Mouse (Mus musculus) midbrain, embryonic 14.5 days (tissue): ENCODE results near the gene Cdyl. TPM values are rescaled to one million over a fixed set of nuclear protein-coding genes. Genes with fewer than 3 reads are reported as not detected.

Source experiments
- ATAC-seq: fragments of 200-750 bp; cut with Nextera tagmentation; 2 replicates; pipeline ENCODE4 v1.8.0; 2017; ENCODE audit warnings: moderate number of reproducible peaks, moderate library complexity; ENCODE audit not compliant: low FRiP score, low TSS enrichment
- DNase-seq: peaks from one replicate; pipeline ENCODE4 v3.0.0-alpha.2; 2015
- H3K27ac ChIP-seq: fragments of 300-500 bp; sonication (generic); replicated peaks from 2 replicates; pipeline ENCODE4 v1.5.1; 2014; ENCODE audit warnings: mild to moderate bottlenecking, low read depth, low read length, moderate library complexity
- H3K27me3 ChIP-seq: fragments of 300-500 bp; sonication (generic); 2 replicates; pipeline ENCODE4 v1.6.1; 2014; ENCODE audit warnings: low read length, control low read depth, mixed read lengths; ENCODE audit not compliant: control insufficient read depth, insufficient read depth
- H3K36me3 ChIP-seq: fragments of 300-500 bp; sonication (generic); 2 replicates; pipeline ENCODE4 v1.6.1; 2014; ENCODE audit warnings: low read length, control low read depth; ENCODE audit not compliant: control insufficient read depth, insufficient read depth
- H3K4me1 ChIP-seq: fragments of 300-500 bp; sonication (generic); 2 replicates; pipeline ENCODE4 v1.6.1; 2014; ENCODE audit warnings: mild to moderate bottlenecking, antibody characterized with exemption, low read length, control low read depth; ENCODE audit not compliant: control insufficient read depth, insufficient read depth
- H3K4me2 ChIP-seq: fragments of 300-500 bp; sonication (generic); 2 replicates; pipeline ENCODE4 v1.6.1; 2014; ENCODE audit warnings: mild to moderate bottlenecking, low read length, moderate library complexity
- H3K4me3 ChIP-seq: fragments of 300-500 bp; sonication (generic); replicated peaks from 2 replicates; pipeline ENCODE4 v1.5.1; 2014; ENCODE audit warnings: low read depth, low read length
- H3K9ac ChIP-seq: fragments of 300-500 bp; sonication (generic); replicated peaks from 2 replicates; pipeline ENCODE4 v1.6.1; 2014; ENCODE audit warnings: mild to moderate bottlenecking, low read length, moderate library complexity
- H3K9me3 ChIP-seq: fragments of 300-500 bp; sonication (generic); 2 replicates; pipeline ENCODE4 v1.6.1; 2016; ENCODE audit warnings: low read length, control low read depth, mixed read lengths; ENCODE audit not compliant: control insufficient read depth
- WGBS: fragments of 180-500 bp; shearing (Covaris S2); extraction: QIAGEN DNeasy Blood & Tissue Kit; methylation state at CpG from one replicate; pipeline ENCODE4 v1.1.7; 2014; 5-methylcytosine and 5-hydroxymethylcytosine counted together
- polyA plus RNA-seq: library from polyadenylated mRNA; unstranded; fragments of >200 nt; fragmentation: Nextera tagmentation; extraction: Ambion mirVana; gene quantifications from 2 replicates; pipeline ENCODE4 v1.2.1, GENCODE M21; 2014

The Cdyl gene
- polyA plus RNA-seq, 1 experiment from 2014 or later, result 6.5 TPM

GRCm38 (mm10) chr13:35905378-35905777 is 245.7 kb downstream of the Cdyl start:
- no peaks in the 10 kb centered on the region for H3K27me3 ChIP-seq
- no peak overlapping the region for H3K27ac ChIP-seq
- peak overlapping the region; percentile 43 for H3K9ac ChIP-seq
- DNase-seq (peak; percentile 61), ATAC-seq (no peak)
- peak overlapping the region; percentile 46 for H3K4me3 ChIP-seq
- H3K9me3 ChIP-seq, result no peaks in the 10 kb centered on the region
- no peaks in the 10 kb centered on the region for H3K36me3 ChIP-seq
- WGBS, result under 1% methylated on average over 13 of the region's 13 CpGs
- H3K4me2 ChIP-seq, result peak overlapping the region; percentile 74
- no peaks in the 10 kb centered on the region for H3K4me1 ChIP-seq

- WGBS, result under 1% methylated on average over 35 of the region's 35 CpGs
- ATAC-seq, result peak; percentile 99
- H3K4me2 ChIP-seq, result peak within 1 kb of the TSS; percentile 74
- H3K9ac ChIP-seq, result peak within 1 kb of the TSS; percentile 43
- H3K36me3 ChIP-seq, result no peaks in the 10 kb centered on the region
- no peaks in the 10 kb centered on the region for H3K4me1 ChIP-seq
- H3K9me3 ChIP-seq, result no peaks in the 10 kb centered on the region
- no peaks in the 10 kb centered on the region for H3K27me3 ChIP-seq
- DNase-seq, result peak; percentile 94
- H3K4me3 ChIP-seq, result peak within 1 kb of the TSS; percentile 46
- no peak within 1 kb of the TSS for H3K27ac ChIP-seq
These were observed 246.3 kb downstream of the Cdyl start, which contains the start of gene Rpp40 for GRCm38 (mm10) chr13:35905879-35906481. Rpp40 (minus strand) TSS chr13:35906359.

GRCm38 (mm10) chr13:35911476-35911875 is 251.8 kb downstream of the Cdyl start:
- H3K4me3 ChIP-seq, result no peak overlapping the region
- no peaks in the 10 kb centered on the region for H3K36me3 ChIP-seq
- H3K9me3 ChIP-seq, result no peaks in the 10 kb centered on the region
- no peak for ATAC-seq
- WGBS, result 87% methylated on average over 1 of the region's 1 CpGs
- no peaks in the 10 kb centered on the region for H3K4me1 ChIP-seq
- no peak overlapping the region for H3K9ac ChIP-seq
- no peak overlapping the region for H3K27ac ChIP-seq
- no peaks in the 10 kb centered on the region for H3K27me3 ChIP-seq
- no peak for DNase-seq
- no peak overlapping the region for H3K4me2 ChIP-seq

Other genes with a start within 250 kb of the Cdyl start
- gene Rpp40, start 246.5 kb downstream of the Cdyl start, polyA plus RNA-seq, result 6.8 and 8.3 TPM in 2 replicates